Mouse (Mus musculus): ENCODE results near the gene Ccdc162. TPM values are rescaled to one million over a fixed set of nuclear protein-coding genes. Genes with fewer than 3 reads are reported as not detected.

Gene Ccdc162
- polyA plus RNA-seq, 1 experiment from 2014 or later, result 0.69 TPM

DNA sequence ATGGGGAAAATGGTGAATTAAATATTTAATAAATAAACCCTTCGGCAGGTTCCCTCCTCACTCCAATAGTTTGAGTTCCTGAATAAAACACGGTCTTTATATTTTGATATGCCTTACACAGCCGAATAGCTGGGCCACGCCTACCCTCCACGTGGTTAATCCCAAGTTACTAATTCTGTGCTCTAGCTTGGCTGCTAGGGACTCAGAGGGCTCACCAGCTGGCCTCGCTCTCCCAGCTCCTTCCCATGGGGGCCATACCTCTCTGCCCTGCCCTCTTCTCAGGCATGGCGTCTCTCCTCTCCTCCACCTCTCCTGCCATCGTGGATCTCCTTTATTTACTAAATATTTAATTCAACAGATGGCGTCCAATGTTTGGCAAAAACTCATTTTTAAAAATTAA, 9.8 kb upstream of the Ccdc162 start:
- ATAC-seq (replicated peaks; ENCODE audit: insufficient number of reproducible peaks, low FRiP score, low TSS enrichment, low read depth), result no peak
- Histone ChIP-seq H3K4me2 (ENCODE audit: low read depth, low read length) (no peak overlapping the region), H3K36me3 (replicated peaks; ENCODE audit: control insufficient read depth, insufficient read depth, low read depth, low read length) (no peaks in the 10 kb centered on the region; the same call in 1 of the 2 replicates), H3K4me1 (ENCODE audit: control insufficient read depth, insufficient read depth, low read length) (no peaks in the 10 kb centered on the region), H3K4me3 (ENCODE audit: low read depth, low read length) (no peak overlapping the region), H3K27me3 (ENCODE audit: control insufficient read depth, insufficient read depth, low read length) (no peaks in the 10 kb centered on the region), H3K9ac (replicated peaks; ENCODE audit: low read length) (no peak overlapping the region), H3K9me3 (replicated peaks; ENCODE audit: control insufficient read depth, low read length) (no peaks in the 10 kb centered on the region), H3K27ac (replicated peaks; ENCODE audit: low read depth, low read length) (no peak overlapping the region)
- 88% methylated on average over 9 of the region's 9 CpGs for WGBS
- DNase-seq (ENCODE audit: low spot score), result no peak

DNA sequence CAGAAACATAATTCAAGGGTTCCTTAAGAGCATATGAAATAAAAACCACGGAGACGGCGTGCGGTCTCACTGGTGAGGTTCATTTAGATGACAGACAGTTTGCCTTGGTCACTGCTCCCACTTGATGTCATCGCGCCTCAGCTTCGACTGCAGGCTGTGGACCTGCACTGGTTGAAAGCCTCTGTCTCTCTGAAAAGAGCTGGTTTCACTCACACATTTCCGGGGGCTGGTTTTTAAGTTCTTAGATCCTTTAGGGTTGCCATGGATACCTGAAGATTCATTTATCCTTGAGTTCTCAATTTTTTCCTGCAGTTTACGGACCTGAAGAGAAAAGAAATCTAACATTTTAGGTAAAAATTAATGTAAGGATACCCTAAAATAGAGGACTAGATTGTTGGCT, 3.2 kb upstream of the Ccdc162 start:
- no peaks in the 10 kb centered on the region for H3K36me3 ChIP-seq (replicated peaks; ENCODE audit: control insufficient read depth, insufficient read depth, low read depth, low read length)
- WGBS, result 83% methylated on average over 9 of the region's 9 CpGs
- no peak overlapping the region for H3K4me2 ChIP-seq (ENCODE audit: low read depth, low read length)
- H3K9ac ChIP-seq (replicated peaks; ENCODE audit: low read length), result no peak overlapping the region
- ATAC-seq (replicated peaks; ENCODE audit: insufficient number of reproducible peaks, low FRiP score, low TSS enrichment, low read depth), result no peak
- H3K27ac ChIP-seq (replicated peaks; ENCODE audit: low read depth, low read length), result no peak overlapping the region
- DNase-seq (ENCODE audit: low spot score), result no peak
- no peaks in the 10 kb centered on the region for H3K9me3 ChIP-seq (replicated peaks; ENCODE audit: control insufficient read depth, low read length)
- H3K4me3 ChIP-seq (ENCODE audit: low read depth, low read length), result no peak overlapping the region
- no peaks in the 10 kb centered on the region for H3K27me3 ChIP-seq (ENCODE audit: control insufficient read depth, insufficient read depth, low read length)
- no peaks in the 10 kb centered on the region for H3K4me1 ChIP-seq (ENCODE audit: control insufficient read depth, insufficient read depth, low read length)

DNA sequence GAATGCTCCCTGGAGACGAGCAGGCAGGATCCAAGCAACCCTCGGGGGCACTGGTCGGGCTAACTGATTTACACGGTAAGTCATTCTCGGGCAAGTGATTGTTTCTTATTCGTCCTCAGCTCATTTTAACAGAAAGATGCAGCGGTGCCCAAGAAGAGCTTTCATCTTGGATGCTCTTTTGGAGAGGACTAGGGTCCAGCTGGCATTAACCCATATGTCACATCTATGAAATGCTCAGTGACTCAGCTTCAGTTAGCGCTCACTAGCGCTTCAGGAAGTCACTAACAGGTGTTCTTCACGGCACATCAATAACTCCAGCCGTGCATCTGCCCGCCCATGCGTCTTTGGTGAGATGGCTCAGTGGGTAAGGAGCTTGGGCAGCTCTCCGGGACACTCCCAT, 877 bp downstream of the Ccdc162 start:
- Histone ChIP-seq H3K4me2 (ENCODE audit: low read depth, low read length) (no peak overlapping the region), H3K9me3 (replicated peaks; ENCODE audit: control insufficient read depth, low read length) (no peaks in the 10 kb centered on the region), H3K27ac (replicated peaks; ENCODE audit: low read depth, low read length) (no peak overlapping the region), H3K27me3 (ENCODE audit: control insufficient read depth, insufficient read depth, low read length) (no peaks in the 10 kb centered on the region), H3K4me1 (ENCODE audit: control insufficient read depth, insufficient read depth, low read length) (no peaks in the 10 kb centered on the region), H3K4me3 (ENCODE audit: low read depth, low read length) (no peak overlapping the region), H3K9ac (replicated peaks; ENCODE audit: low read length) (no peak overlapping the region), H3K36me3 (replicated peaks; ENCODE audit: control insufficient read depth, insufficient read depth, low read depth, low read length) (no peaks in the 10 kb centered on the region)
- ATAC-seq (replicated peaks; ENCODE audit: insufficient number of reproducible peaks, low FRiP score, low TSS enrichment, low read depth), result no peak
- 84% methylated on average over 14 of the region's 14 CpGs for WGBS
- no peak for DNase-seq (ENCODE audit: low spot score)

DNA sequence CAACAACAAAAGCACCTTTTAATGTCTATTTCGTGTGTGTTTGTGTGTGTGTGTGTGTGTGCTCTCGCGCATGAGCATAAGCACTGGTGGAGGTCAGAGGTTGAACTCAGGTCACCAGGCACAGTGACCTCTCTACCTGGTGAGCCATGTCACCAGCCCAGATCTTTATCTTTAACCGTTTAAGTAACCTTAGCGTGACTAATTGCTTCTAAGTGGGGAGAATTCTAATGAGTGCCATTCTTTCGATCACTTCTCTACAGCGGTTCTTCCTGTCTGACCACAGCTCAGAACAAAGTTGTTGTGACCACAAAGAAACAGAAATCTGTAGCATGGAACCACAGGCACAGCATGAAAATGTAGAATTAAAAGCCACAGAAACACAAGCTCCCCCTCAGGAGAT, 5.0 kb downstream of the Ccdc162 start:
- no peak overlapping the region for H3K4me2 ChIP-seq (ENCODE audit: low read depth, low read length)
- no peak overlapping the region for H3K4me3 ChIP-seq (ENCODE audit: low read depth, low read length)
- no peak for ATAC-seq (replicated peaks; ENCODE audit: insufficient number of reproducible peaks, low FRiP score, low TSS enrichment, low read depth)
- no peaks in the 10 kb centered on the region for H3K27me3 ChIP-seq (ENCODE audit: control insufficient read depth, insufficient read depth, low read length)
- H3K9ac ChIP-seq (replicated peaks; ENCODE audit: low read length), result no peak overlapping the region
- no peak overlapping the region for H3K27ac ChIP-seq (replicated peaks; ENCODE audit: low read depth, low read length)
- DNase-seq (ENCODE audit: low spot score), result no peak
- H3K4me1 ChIP-seq (ENCODE audit: control insufficient read depth, insufficient read depth, low read length), result no peaks in the 10 kb centered on the region
- no peaks in the 10 kb centered on the region for H3K36me3 ChIP-seq (replicated peaks; ENCODE audit: control insufficient read depth, insufficient read depth, low read depth, low read length)
- 34% methylated on average over 7 of the region's 7 CpGs for WGBS
- no peaks in the 10 kb centered on the region for H3K9me3 ChIP-seq (replicated peaks; ENCODE audit: control insufficient read depth, low read length)

DNA sequence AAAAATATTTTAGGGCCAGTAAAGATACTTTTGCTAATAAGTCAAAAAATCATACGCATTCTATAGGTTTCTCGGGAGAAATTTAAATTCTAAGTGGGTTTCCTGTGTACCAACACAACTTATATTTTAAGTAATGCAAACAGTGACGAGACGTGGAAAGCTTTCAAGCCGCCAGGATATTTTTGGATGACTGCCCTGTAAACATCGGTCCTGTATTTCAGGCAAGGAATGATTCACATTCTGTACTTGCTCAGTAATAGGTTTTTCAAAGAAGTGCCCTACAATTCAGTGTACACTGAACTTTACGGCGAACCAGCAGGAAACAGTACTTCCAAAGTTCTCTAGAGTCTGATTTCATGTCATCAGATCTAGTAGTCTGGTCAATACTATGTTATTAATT, 5.7 kb downstream of the Ccdc162 start:
- Histone ChIP-seq H3K9ac (replicated peaks; ENCODE audit: low read length) (no peak overlapping the region), H3K9me3 (replicated peaks; ENCODE audit: control insufficient read depth, low read length) (no peaks in the 10 kb centered on the region), H3K4me3 (ENCODE audit: low read depth, low read length) (no peak overlapping the region), H3K4me2 (ENCODE audit: low read depth, low read length) (no peak overlapping the region), H3K27me3 (ENCODE audit: control insufficient read depth, insufficient read depth, low read length) (no peaks in the 10 kb centered on the region), H3K36me3 (replicated peaks; ENCODE audit: control insufficient read depth, insufficient read depth, low read depth, low read length) (no peaks in the 10 kb centered on the region), H3K4me1 (ENCODE audit: control insufficient read depth, insufficient read depth, low read length) (no peaks in the 10 kb centered on the region), H3K27ac (replicated peaks; ENCODE audit: low read depth, low read length) (no peak overlapping the region)
- no peak for ATAC-seq (replicated peaks; ENCODE audit: insufficient number of reproducible peaks, low FRiP score, low TSS enrichment, low read depth)
- 96% methylated on average over 8 of the region's 8 CpGs for WGBS
- no peak for DNase-seq (ENCODE audit: low spot score)

DNA sequence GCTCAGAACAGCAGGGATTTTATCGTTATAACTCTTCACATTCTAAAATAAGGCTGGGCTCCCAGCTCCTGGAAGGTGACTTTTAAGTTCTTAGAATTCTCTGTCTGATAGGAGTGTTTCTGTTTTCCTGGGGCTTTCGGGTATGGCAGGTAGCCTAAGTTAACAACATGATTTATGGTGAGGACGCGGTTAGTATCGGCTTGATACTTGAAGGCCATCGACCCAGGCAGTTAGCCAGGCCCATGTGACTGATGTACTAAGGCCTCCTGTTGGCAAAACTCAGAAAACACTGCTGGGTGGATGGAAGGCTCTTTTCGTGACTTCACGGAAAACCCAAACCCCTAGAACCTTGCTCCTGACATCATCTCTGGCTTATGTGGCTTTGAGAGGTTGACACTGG, 7.1 kb downstream of the Ccdc162 start:
- DNase-seq (ENCODE audit: low spot score) (no peak), ATAC-seq (replicated peaks; ENCODE audit: insufficient number of reproducible peaks, low FRiP score, low TSS enrichment, low read depth) (no peak)
- H3K4me3 ChIP-seq (ENCODE audit: low read depth, low read length), result no peak overlapping the region
- H3K36me3 ChIP-seq (replicated peaks; ENCODE audit: control insufficient read depth, insufficient read depth, low read depth, low read length), result no peaks in the 10 kb centered on the region
- no peaks in the 10 kb centered on the region for H3K9me3 ChIP-seq (replicated peaks; ENCODE audit: control insufficient read depth, low read length)
- WGBS, result 91% methylated on average over 8 of the region's 8 CpGs
- H3K4me1 ChIP-seq (ENCODE audit: control insufficient read depth, insufficient read depth, low read length), result no peaks in the 10 kb centered on the region
- no peak overlapping the region for H3K9ac ChIP-seq (replicated peaks; ENCODE audit: low read length)
- H3K27ac ChIP-seq (replicated peaks; ENCODE audit: low read depth, low read length), result no peak overlapping the region
- no peaks in the 10 kb centered on the region for H3K27me3 ChIP-seq (ENCODE audit: control insufficient read depth, insufficient read depth, low read length)
- H3K4me2 ChIP-seq (ENCODE audit: low read depth, low read length), result no peak overlapping the region

DNA sequence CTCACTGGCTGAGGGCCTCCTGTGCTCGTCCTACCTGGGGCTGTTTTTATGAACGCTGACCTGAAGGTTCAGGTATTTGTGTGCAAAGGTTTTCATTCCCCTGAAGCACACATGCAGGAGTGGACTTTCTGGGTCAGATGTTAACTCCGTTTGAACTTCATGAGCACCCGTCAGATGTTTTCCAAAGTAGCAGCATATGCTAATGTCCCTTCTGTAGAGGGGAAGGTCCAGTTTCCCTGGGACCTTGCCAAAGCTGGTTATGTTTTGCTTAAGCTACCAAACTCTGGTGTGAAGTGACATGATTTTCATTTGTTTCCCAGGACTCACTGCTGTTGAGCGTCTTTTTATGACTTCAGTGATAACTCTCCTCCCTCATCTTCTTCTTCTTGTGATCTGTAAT, 16.8 kb downstream of the Ccdc162 start:
- DNase-seq (ENCODE audit: low spot score) (no peak), ATAC-seq (replicated peaks; ENCODE audit: insufficient number of reproducible peaks, low FRiP score, low TSS enrichment, low read depth) (no peak)
- H3K27ac ChIP-seq (replicated peaks; ENCODE audit: low read depth, low read length), result no peak overlapping the region
- no peaks in the 10 kb centered on the region for H3K27me3 ChIP-seq (ENCODE audit: control insufficient read depth, insufficient read depth, low read length)
- H3K4me3 ChIP-seq (ENCODE audit: low read depth, low read length), result no peak overlapping the region
- no peaks in the 10 kb centered on the region for H3K4me1 ChIP-seq (ENCODE audit: control insufficient read depth, insufficient read depth, low read length)
- H3K4me2 ChIP-seq (ENCODE audit: low read depth, low read length), result no peak overlapping the region
- H3K36me3 ChIP-seq (replicated peaks; ENCODE audit: control insufficient read depth, insufficient read depth, low read depth, low read length), result no peaks in the 10 kb centered on the region
- WGBS, result 90% methylated on average over 5 of the region's 5 CpGs
- no peaks in the 10 kb centered on the region for H3K9me3 ChIP-seq (replicated peaks; ENCODE audit: control insufficient read depth, low read length)
- H3K9ac ChIP-seq (replicated peaks; ENCODE audit: low read length), result no peak overlapping the region

DNA sequence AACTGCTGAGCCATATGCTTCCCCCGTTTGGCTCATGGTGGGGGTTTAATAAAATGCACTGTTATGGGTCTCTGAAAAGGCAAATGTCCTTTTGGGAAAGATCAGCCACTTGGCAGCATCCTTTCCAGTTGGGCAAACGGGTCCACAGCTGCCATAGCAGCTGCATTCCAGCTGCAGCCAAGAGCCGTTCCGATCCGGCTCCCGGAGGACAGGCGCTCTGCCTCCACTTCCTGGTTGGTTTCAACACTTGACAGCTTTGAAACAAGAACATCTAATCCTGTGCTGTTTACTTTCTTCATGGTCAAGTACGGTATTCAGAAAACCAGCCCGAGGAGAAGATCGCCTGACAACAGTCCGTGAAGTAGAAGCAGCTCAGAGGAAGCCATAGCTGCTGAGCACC, 19.4 kb downstream of the Ccdc162 start:
- DNase-seq (ENCODE audit: low spot score) (no peak), ATAC-seq (replicated peaks; ENCODE audit: insufficient number of reproducible peaks, low FRiP score, low TSS enrichment, low read depth) (no peak)
- H3K9ac ChIP-seq (replicated peaks; ENCODE audit: low read length), result no peak overlapping the region
- H3K4me2 ChIP-seq (ENCODE audit: low read depth, low read length), result no peak overlapping the region
- H3K36me3 ChIP-seq (replicated peaks; ENCODE audit: control insufficient read depth, insufficient read depth, low read depth, low read length), result no peaks in the 10 kb centered on the region
- no peak overlapping the region for H3K4me3 ChIP-seq (ENCODE audit: low read depth, low read length)
- H3K27me3 ChIP-seq (ENCODE audit: control insufficient read depth, insufficient read depth, low read length), result no peaks in the 10 kb centered on the region
- 76% methylated on average over 11 of the region's 11 CpGs for WGBS
- no peaks in the 10 kb centered on the region for H3K9me3 ChIP-seq (replicated peaks; ENCODE audit: control insufficient read depth, low read length)
- no peaks in the 10 kb centered on the region for H3K4me1 ChIP-seq (ENCODE audit: control insufficient read depth, insufficient read depth, low read length)
- H3K27ac ChIP-seq (replicated peaks; ENCODE audit: low read depth, low read length), result no peak overlapping the region

Measured in embryonic facial prominence, embryonic 11.5 days (tissue).